Mouse (Mus musculus) lung, embryonic 14.5 days (tissue): ENCODE results near the gene Rxfp3. TPM values are rescaled to one million over a fixed set of nuclear protein-coding genes. Genes with fewer than 3 reads are reported as not detected.
"Not testable (repeated sequence)": the region's sequence is repeated elsewhere in the genome, so short reads cannot be mapped to it uniquely, and the experiment has no call there.

ENCODE experiments used
- ATAC-seq: fragments of 200-750 bp; cut with Nextera tagmentation; 2 replicates; pipeline ENCODE4 v1.8.0; 2017; ENCODE audit warnings: mild to moderate bottlenecking, moderate TSS enrichment, moderate library complexity; ENCODE audit not compliant: insufficient read depth
- DNase-seq: peaks from one replicate; pipeline ENCODE4 v3.0.0-alpha.2; 2015
- H3K27ac ChIP-seq: fragments of 300-500 bp; sonication (generic); 2 replicates; pipeline ENCODE4 v1.5.1; 2014; ENCODE audit warnings: low read depth, mild to moderate bottlenecking, moderate library complexity
- H3K27me3 ChIP-seq: fragments of 300-500 bp; sonication (generic); 2 replicates; pipeline ENCODE4 v1.6.1; 2014; ENCODE audit warnings: low read length, control low read depth; ENCODE audit not compliant: insufficient read depth
- H3K36me3 ChIP-seq: fragments of 300-500 bp; sonication (generic); 2 replicates; pipeline ENCODE4 v1.6.1; 2014; ENCODE audit warnings: control low read depth; ENCODE audit not compliant: insufficient read depth
- H3K4me1 ChIP-seq: fragments of 300-500 bp; sonication (generic); 2 replicates; pipeline ENCODE4 v1.6.1; 2014; ENCODE audit warnings: antibody characterized with exemption, control low read depth; ENCODE audit not compliant: insufficient read depth
- H3K4me2 ChIP-seq: fragments of 300-500 bp; sonication (generic); 2 replicates; pipeline ENCODE4 v1.6.1; 2014; ENCODE audit warnings: mild to moderate bottlenecking
- H3K4me3 ChIP-seq: fragments of 300-500 bp; sonication (generic); 2 replicates; pipeline ENCODE4 v1.5.1; 2014; ENCODE audit warnings: low read depth, low read length
- H3K9ac ChIP-seq: fragments of 300-500 bp; sonication (generic); 2 replicates; pipeline ENCODE4 v1.6.1; 2014
- H3K9me3 ChIP-seq: fragments of 300-500 bp; sonication (generic); 2 replicates; pipeline ENCODE4 v1.6.1; 2016; ENCODE audit warnings: low read depth, low read length, control low read depth
- CTCF ChIP-seq: IDR thresholded peaks from 2 replicates; pipeline ENCODE4 v1.5.1; 2016; ENCODE audit warnings: antibody characterized with exemption, low read depth
- WGBS: fragments of 180-500 bp; shearing (Covaris S2); extraction: QIAGEN DNeasy Blood & Tissue Kit; methylation state at CpG from one replicate; pipeline ENCODE4 v1.1.7; 2014; 5-methylcytosine and 5-hydroxymethylcytosine counted together
- polyA plus RNA-seq: library from polyadenylated mRNA; unstranded; fragments of >200 nt; fragmentation: Nextera tagmentation; extraction: Ambion mirVana; gene quantifications from 2 replicates; pipeline ENCODE4 v1.2.1, GENCODE M21; 2014

Gene Rxfp3
- polyA plus RNA-seq, 1 experiment from 2014 or later, result 0.04 TPM

DNA sequence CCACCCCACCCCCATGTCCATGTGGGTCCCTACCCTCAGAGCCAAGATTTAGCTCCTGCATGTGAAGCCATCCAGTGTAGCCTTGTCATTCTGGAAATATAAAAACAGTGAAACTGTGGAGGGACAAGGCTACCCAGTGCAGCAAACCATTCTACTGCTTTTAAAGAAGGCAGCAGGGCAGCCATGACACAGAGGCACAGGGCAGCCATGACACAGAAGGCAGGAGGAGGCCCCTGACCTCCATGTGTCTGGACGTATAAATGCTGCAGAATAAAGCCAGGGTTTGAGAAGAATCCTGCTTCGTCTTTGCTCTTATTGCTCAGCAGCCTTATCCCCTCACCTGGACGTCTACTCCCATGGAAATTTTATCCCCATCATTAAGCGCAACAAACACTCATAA, 34.0 kb downstream of the Rxfp3 start:
- Histone ChIP-seq H3K4me1 (no peaks in the 10 kb centered on the region), H3K9me3 (no peaks in the 10 kb centered on the region), H3K27ac (no peak overlapping the region), H3K27me3 (no peaks in the 10 kb centered on the region), H3K36me3 (no peaks in the 10 kb centered on the region), H3K4me2 (no peak overlapping the region), H3K9ac (no peak overlapping the region), H3K4me3 (no peak overlapping the region)
- TF ChIP-seq CTCF, result no peak
- WGBS, result 82% methylated on average over 4 of the region's 4 CpGs
- DNase-seq, result no peak
- ATAC-seq, result no peak

DNA sequence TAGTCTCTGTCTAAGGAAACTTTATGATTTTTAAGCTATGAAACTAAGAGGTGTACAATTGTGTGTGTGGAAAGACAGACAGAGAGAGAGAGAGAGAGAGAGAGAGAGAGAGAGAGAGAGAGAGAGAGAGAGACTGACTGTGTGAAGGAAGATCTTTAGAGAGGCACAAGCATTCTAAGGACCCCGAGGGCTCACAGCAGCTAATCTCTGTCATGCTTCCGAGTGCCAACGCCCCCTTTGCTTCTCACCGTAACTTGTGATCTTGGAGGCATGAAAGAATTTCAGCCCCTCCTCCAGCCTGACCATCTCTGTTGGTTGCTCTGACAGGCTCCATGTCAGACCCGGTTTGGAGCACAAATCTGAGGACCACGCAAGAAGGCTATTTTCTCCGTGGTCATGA, 37.4 kb downstream of the Rxfp3 start, which contains the start of gene Slc45a2:
Gene Slc45a2 (plus strand): TSS at position 301 of the 400 bp plus-strand sequence.
- Histone ChIP-seq H3K9me3 (no peaks in the 10 kb centered on the region), H3K9ac (no peak within 1 kb of the TSS), H3K27ac (no peak within 1 kb of the TSS), H3K4me3 (no peak within 1 kb of the TSS), H3K4me1 (no peaks in the 10 kb centered on the region), H3K4me2 (peak within 1 kb of the TSS; percentile 23; the same call in 1 of the 2 replicates), H3K36me3 (no peaks in the 10 kb centered on the region), H3K27me3 (no peaks in the 10 kb centered on the region)
- DNase-seq, result no peak
- TF ChIP-seq CTCF, result no peak
- ATAC-seq, result no peak
- whole genome bisulfite sequencing, result 50% methylated on average over 7 of the region's 7 CpGs

DNA sequence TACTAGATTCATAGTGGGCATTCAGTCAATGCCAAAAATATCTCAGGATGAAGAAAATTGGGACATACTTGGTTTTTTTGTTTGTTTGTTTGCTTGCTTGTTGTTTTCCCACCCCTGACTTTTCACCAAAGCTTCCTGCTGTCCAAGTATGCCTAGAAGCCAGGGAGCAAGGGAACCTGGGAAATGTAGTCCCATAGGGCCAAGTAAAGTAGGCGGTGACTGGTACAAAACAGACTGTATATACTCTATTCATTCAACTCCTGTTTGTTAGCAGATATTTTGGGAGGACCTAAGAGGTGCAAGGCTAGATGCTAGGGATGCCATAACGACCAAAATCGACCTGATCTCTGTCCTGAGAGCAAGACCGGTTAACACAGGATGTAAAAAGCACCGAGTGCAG, 38.0 kb downstream of the Rxfp3 start:
- no peak overlapping the region for H3K4me3 ChIP-seq
- ATAC-seq (no peak), DNase-seq (peak; percentile 37)
- H3K36me3 ChIP-seq, result 0 out of 2 replicates have a peak, but pooled peaks cover 5% of the 10 kb centered on the region
- WGBS, result 38% methylated on average over 5 of the region's 5 CpGs
- no peak overlapping the region for H3K27ac ChIP-seq
- no peak overlapping the region for H3K9ac ChIP-seq
- H3K27me3 ChIP-seq, result no peaks in the 10 kb centered on the region
- TF ChIP-seq CTCF, result no peak
- peak overlapping the region; percentile 23; the same call in 1 of the 2 replicates for H3K4me2 ChIP-seq
- H3K9me3 ChIP-seq, result no peaks in the 10 kb centered on the region
- H3K4me1 ChIP-seq, result no peaks in the 10 kb centered on the region

GRCm38 (mm10) chr15:10991566-10991965, 46.2 kb downstream of the Rxfp3 start:
- Histone ChIP-seq H3K36me3 (peaks cover 17% of the 10 kb centered on the region; the same call in 1 of the 2 replicates), H3K9ac (no peak overlapping the region), H3K4me2 (no peak overlapping the region), H3K4me3 (no peak overlapping the region), H3K9me3 (no peaks in the 10 kb centered on the region), H3K27ac (no peak overlapping the region), H3K27me3 (no peaks in the 10 kb centered on the region), H3K4me1 (no peaks in the 10 kb centered on the region)
- ATAC-seq (no peak), DNase-seq (no peak)
- 77% methylated on average over 1 of the region's 1 CpGs for WGBS
- 0 out of 2 replicates have a peak, but pooled peaks have one; percentile 6 for TF ChIP-seq CTCF

DNA sequence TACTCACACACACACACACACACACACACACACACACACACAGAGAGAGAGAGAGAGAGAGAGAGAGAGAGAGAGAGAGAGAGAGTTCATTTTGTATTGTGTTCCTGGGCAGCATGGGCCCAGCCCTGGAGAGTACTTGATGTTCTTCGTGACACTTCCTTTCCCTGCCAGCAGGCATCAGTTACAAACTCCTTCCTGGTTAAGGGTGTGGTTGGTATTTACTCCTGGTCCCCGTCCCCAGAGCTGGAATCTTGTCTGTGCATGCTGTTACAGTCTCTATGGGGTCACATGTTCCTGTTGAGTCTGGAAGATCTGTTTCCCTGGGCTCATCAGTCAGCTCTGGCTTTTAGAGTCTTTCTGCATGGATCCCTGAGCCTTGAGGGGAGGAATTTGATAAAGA, 47.4 kb downstream of the Rxfp3 start:
- Histone ChIP-seq H3K9ac (no peak overlapping the region), H3K4me3 (no peak overlapping the region), H3K36me3 (peaks cover 17% of the 10 kb centered on the region; the same call in 1 of the 2 replicates), H3K4me2 (no peak overlapping the region), H3K27me3 (no peaks in the 10 kb centered on the region), H3K27ac (no peak overlapping the region), H3K4me1 (no peaks in the 10 kb centered on the region), H3K9me3 (no peaks in the 10 kb centered on the region)
- ATAC-seq (no peak), DNase-seq (no peak)
- TF ChIP-seq CTCF, result no peak
- WGBS, result 45% methylated on average over 2 of the region's 2 CpGs

- not testable (repeated sequence) for H3K27ac ChIP-seq
Measured at GRCm38 (mm10) chr15:10986477-10986876, 51.3 kb downstream of the Rxfp3 start.

GRCm38 (mm10) chr15:10985756-10986155, 52.0 kb downstream of the Rxfp3 start:
- H3K4me3 ChIP-seq, result no peak overlapping the region
- no peaks in the 10 kb centered on the region for H3K27me3 ChIP-seq
- no peak overlapping the region for H3K27ac ChIP-seq

More at GRCm38 (mm10) chr15:10986477-10986876, 51.3 kb downstream of the Rxfp3 start:
- H3K4me1 ChIP-seq, H3K4me2 ChIP-seq, DNase-seq, H3K9ac ChIP-seq, H3K27me3 ChIP-seq, ATAC-seq, H3K4me3 ChIP-seq, H3K9me3 ChIP-seq: not testable (repeated sequence)
- peaks cover 12% of the 10 kb centered on the region; the same call in 1 of the 2 replicates for H3K36me3 ChIP-seq
- WGBS, result 79% methylated on average over 2 of the region's 2 CpGs

More at GRCm38 (mm10) chr15:10985756-10986155, 52.0 kb downstream of the Rxfp3 start:
- Histone ChIP-seq H3K4me2 (no peak overlapping the region), H3K4me1 (no peaks in the 10 kb centered on the region), H3K36me3 (peaks cover 12% of the 10 kb centered on the region; the same call in 1 of the 2 replicates), H3K9ac (no peak overlapping the region), H3K9me3 (no peaks in the 10 kb centered on the region)
- no peak for TF ChIP-seq CTCF
- ATAC-seq, result no peak
- 72% methylated on average over 6 of the region's 6 CpGs for WGBS
- no peak for DNase-seq

Other genes starting within 250 kb of the Rxfp3 start
- 0.14 and 0.35 TPM in 2 replicates for gene C1qtnf3, start 85.7 kb downstream of the Rxfp3 start, polyA plus RNA-seq
- 14.3 and 14.6 TPM in 2 replicates for gene Amacr, start 56.2 kb downstream of the Rxfp3 start, polyA plus RNA-seq
- gene Slc45a2, start 37.3 kb downstream of the Rxfp3 start, polyA plus RNA-seq, result not detected in 2 replicates
- gene Adamts12, start 26.8 kb upstream of the Rxfp3 start, polyA plus RNA-seq, result 6.8 and 7.0 TPM in 2 replicates